Mouse (Mus musculus) cerebellum, adult 2 months (tissue): Measurements from ENCODE around the gene Rab31.

ENCODE experiments used
- CTCF ChIP-seq: fragments of 200-500 bp; IDR thresholded peaks from 2 replicates; pipeline ENCODE4 v1.5.1; 2011; ENCODE audit warnings: low read depth, mild to moderate bottlenecking, control low read depth, low read length, moderate library complexity, borderline replicate concordance; ENCODE audit not compliant: insufficient read depth
- POLR2A ChIP-seq: fragments of 200-500 bp; IDR thresholded peaks from 2 replicates; pipeline ENCODE4 v1.6.1; 2011; ENCODE audit warnings: low read length, control low read depth, borderline replicate concordance; ENCODE audit not compliant: insufficient read depth

DNA sequence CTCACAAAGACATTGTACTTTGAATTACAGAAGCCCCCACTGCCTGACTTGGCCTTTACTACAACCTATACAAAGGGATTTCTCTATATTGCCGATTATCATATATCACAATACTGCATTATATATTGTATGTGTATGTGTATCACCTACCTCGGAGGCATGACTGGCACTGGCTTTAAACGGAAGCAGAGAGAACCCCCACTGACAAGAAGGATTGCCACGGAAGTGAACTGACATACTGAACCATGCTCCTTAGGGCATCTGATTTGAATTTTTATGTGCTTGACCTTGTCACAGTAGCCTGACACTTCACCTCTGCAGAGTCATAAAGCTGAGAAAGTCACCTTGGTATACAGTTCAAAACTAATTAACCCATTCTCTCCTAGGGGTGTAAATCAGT, 29.6 kb downstream of the Rab31 start:
- TF ChIP-seq CTCF = no peak
- no peak for TF ChIP-seq POLR2A
